In genomic region chr8:72469243-72469642, GRCm38 (mm10) we compare ENCODE assay signal across 10 mouse cellular contexts.
"Had no signal": no experiment of that assay in that cellular context is flagged by ENCODE, and none has a peak within 500 bp of the region (broad histone marks: within the 10 kb centered on the region; RNA-seq: fewer than 3 reads in every experiment).

No protein-coding gene starts in this region.

- ATAC-seq: intestine, embryonic 16.5 days; midbrain, embryonic 16.5 days had no signal

- H3K4me3 ChIP-seq: limb, embryonic 15.5 days; midbrain, embryonic 12.5 days had no signal

- H3K4me2 ChIP-seq: limb, embryonic 15.5 days; midbrain, embryonic 12.5 days had no signal

- DNase-seq: layer of hippocampus, adult 9-11 months; layer of hippocampus, postnatal 36 days; lung, adult 18-20 months; right cerebral cortex, postnatal 14 days; thymus, postnatal 4 days had no signal

- H3K27ac ChIP-seq: limb, embryonic 15.5 days; midbrain, embryonic 12.5 days; stomach, postnatal 0 days had no signal

- H3K27me3 ChIP-seq: limb, embryonic 15.5 days; midbrain, embryonic 12.5 days had no signal

- H3K9me3 ChIP-seq: limb, embryonic 15.5 days; midbrain, embryonic 12.5 days had no signal

- H3K9ac ChIP-seq: limb, embryonic 15.5 days; midbrain, embryonic 12.5 days had no signal
